Mouse (Mus musculus) limb, embryonic 14.5 days (tissue): ENCODE data around the gene Itgae. TPM values are rescaled to one million over a fixed set of nuclear protein-coding genes. Genes with fewer than 3 reads are reported as not detected.
A peak's percentile ranks its signal among the peaks of the same experiment; 100 is the strongest.

Source experiments
- ATAC-seq: fragments of 200-750 bp; cut with Nextera tagmentation; 2 replicates; pipeline ENCODE4 v1.8.0; 2017; ENCODE audit warnings: low read depth, moderate number of reproducible peaks, moderate TSS enrichment; ENCODE audit not compliant: low FRiP score
- DNase-seq: peaks from one replicate; pipeline ENCODE4 v3.0.0-alpha.2; 2015; ENCODE audit warnings: low spot score
- H3K27ac ChIP-seq: fragments of 300-500 bp; sonication (generic); replicated peaks from 2 replicates; pipeline ENCODE4 v1.5.1; 2014; ENCODE audit warnings: low read depth, mild to moderate bottlenecking, low read length, moderate library complexity, mixed read lengths
- H3K27me3 ChIP-seq: fragments of 300-500 bp; sonication (generic); 2 replicates; pipeline ENCODE4 v1.6.1; 2014; ENCODE audit warnings: low read length, mixed read lengths; ENCODE audit not compliant: control insufficient read depth, insufficient read depth
- H3K36me3 ChIP-seq: fragments of 300-500 bp; sonication (generic); 2 replicates; pipeline ENCODE4 v1.6.1; 2014; ENCODE audit warnings: mild to moderate bottlenecking, low read length, moderate library complexity, mixed read lengths; ENCODE audit not compliant: control insufficient read depth, insufficient read depth
- H3K4me1 ChIP-seq: fragments of 300-500 bp; sonication (generic); 2 replicates; pipeline ENCODE4 v1.6.1; 2014; ENCODE audit warnings: antibody characterized with exemption, low read length, mixed read lengths; ENCODE audit not compliant: control insufficient read depth, insufficient read depth
- H3K4me2 ChIP-seq: fragments of 300-500 bp; sonication (generic); replicated peaks from 2 replicates; pipeline ENCODE4 v1.6.1; 2014; ENCODE audit warnings: low read depth, mild to moderate bottlenecking, low read length, moderate library complexity; ENCODE audit not compliant: severe bottlenecking
- H3K4me3 ChIP-seq: fragments of 300-500 bp; sonication (generic); replicated peaks from 2 replicates; pipeline ENCODE4 v1.5.1; 2014; ENCODE audit warnings: low read length
- H3K9ac ChIP-seq: fragments of 300-500 bp; sonication (generic); 2 replicates; pipeline ENCODE4 v1.6.1; 2014; ENCODE audit warnings: mild to moderate bottlenecking, low read depth, low read length, moderate library complexity; ENCODE audit not compliant: severe bottlenecking
- H3K9me3 ChIP-seq: fragments of 300-500 bp; sonication (generic); 2 replicates; pipeline ENCODE4 v1.6.1; 2016; ENCODE audit warnings: low read length; ENCODE audit not compliant: control insufficient read depth
- POLR2A ChIP-seq: fragments of 200-500 bp; IDR thresholded peaks from 2 replicates; pipeline ENCODE4 v1.8.0; 2012; ENCODE audit warnings: inconsistent platforms, mild to moderate bottlenecking, moderate library complexity, borderline replicate concordance; ENCODE audit not compliant: insufficient read depth, insufficient read length; ENCODE audit errors: extremely low read depth
- WGBS: fragments of 180-500 bp; shearing (Covaris S2); extraction: QIAGEN DNeasy Blood & Tissue Kit; methylation state at CpG from one replicate; pipeline ENCODE4 v1.1.7; 2014; 5-methylcytosine and 5-hydroxymethylcytosine counted together
- polyA plus RNA-seq, 2 experiments: library from polyadenylated mRNA; depleted of rRNA in 1 of 2; stranded (reverse) in 1 of 2; unstranded in 1 of 2; fragments of >200 nt; fragmentation: Nextera tagmentation in 1 of 2; extraction: Ambion mirVana in 1 of 2; gene quantifications; 2 replicates each; pipeline versions ENCODE4 v1.2.1 to v1.2.3; 2012 to 2014

Gene Itgae
- polyA plus RNA-seq, 2 experiments, result 0.15 to 0.37 TPM

DNA sequence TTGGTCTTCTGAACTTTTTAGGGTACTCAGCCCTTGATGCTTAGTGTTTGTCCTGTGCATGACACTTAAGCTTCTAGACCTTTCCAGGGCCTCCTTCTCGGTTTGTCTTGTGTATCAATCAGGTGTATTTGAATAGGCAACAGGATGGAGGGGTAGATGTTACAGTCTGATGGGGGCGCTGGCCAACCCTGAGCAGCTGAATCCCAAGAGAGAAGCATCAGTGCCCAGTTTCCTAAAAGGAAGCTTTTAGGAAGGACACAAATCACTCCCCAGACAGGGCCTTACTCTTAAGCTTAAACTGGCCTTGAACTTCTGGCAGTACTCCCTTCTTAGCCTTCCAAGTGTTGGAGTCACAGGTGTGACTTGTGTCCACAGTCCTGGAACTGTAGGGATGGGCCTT lies 87.5 kb downstream of the Itgae start:
- peak overlapping the region; percentile 98 for H3K4me3 ChIP-seq
- WGBS, result 0% methylated on average over 2 of the region's 2 CpGs
- peak overlapping the region; percentile 84 for H3K9ac ChIP-seq
- TF ChIP-seq POLR2A, result no peak
- H3K27me3 ChIP-seq, result no peaks in the 10 kb centered on the region
- no peak for ATAC-seq
- peak overlapping the region; percentile 11; the same call in 1 of the 2 replicates for H3K27ac ChIP-seq
- no peaks in the 10 kb centered on the region for H3K9me3 ChIP-seq
- H3K4me1 ChIP-seq, result peaks cover 14% of the 10 kb centered on the region
- no peak for DNase-seq
- peak overlapping the region; percentile 74 for H3K4me2 ChIP-seq
- peaks cover 38% of the 10 kb centered on the region for H3K36me3 ChIP-seq

DNA sequence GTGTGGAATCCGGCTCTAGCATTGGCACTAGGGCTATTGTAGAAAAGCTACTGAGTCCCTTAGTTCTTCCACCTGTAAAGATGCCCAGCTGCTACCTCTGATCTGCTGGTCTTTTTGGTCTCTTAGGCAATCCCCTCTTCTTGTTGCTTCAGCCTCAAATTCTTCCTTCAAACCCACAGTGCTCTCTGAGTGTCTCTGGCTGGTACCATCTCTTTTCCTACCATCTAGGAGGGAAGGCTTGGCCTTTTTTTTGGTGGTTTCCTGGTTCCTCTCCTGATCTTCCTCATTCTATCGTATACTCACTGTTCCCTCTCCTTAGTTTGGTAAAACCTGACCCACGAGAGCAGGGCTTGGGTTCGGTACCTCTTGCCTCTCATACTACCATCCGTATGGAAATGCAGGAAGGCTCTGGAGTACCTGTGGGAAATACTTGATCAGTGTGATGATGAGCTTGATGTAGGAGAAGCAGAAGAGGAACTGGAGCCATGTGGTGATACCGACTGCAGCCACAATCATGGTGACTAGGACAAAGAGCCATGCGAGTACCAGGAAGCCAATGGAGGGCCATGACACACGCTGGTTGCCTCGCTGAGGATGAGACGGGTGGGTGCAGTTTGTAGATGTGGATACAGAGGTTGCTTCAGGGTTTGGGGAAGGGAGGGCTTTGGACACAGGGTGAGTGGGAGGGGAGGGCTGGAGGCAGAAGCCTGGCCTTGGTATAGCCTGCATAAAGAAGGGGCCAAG lies 95.7 kb downstream of the Itgae start:
- H3K4me2 ChIP-seq, result no peak overlapping the region
- no peaks in the 10 kb centered on the region for H3K27me3 ChIP-seq
- 91% methylated on average over 10 of the region's 10 CpGs for WGBS
- no peaks in the 10 kb centered on the region for H3K4me1 ChIP-seq
- H3K27ac ChIP-seq, result no peak overlapping the region
- H3K36me3 ChIP-seq, result peaks cover 55% of the 10 kb centered on the region
- ATAC-seq, result no peak
- TF ChIP-seq POLR2A, result no peak
- DNase-seq, result no peak
- no peak overlapping the region for H3K4me3 ChIP-seq
- H3K9me3 ChIP-seq, result no peaks in the 10 kb centered on the region
- H3K9ac ChIP-seq, result no peak overlapping the region

DNA sequence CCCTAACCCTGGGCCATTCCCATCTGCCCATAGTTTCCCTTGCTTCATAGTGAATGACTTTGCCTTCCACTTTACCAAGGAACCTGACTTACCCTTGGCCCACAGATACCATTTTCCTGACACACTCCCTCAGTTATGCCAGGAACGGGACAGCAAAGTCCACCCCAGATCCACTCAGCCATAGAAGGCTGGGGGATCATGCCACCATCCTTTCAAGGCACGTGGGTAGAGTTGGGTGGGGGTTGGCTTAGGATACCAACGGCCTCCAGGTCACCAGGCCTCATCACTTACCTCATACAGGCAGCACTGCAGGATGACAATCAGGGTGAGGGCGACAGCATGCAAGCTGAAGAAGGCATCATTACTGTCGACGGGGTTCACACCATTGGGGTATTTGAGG lies 96.8 kb downstream of the Itgae start:
- WGBS, result 86% methylated on average over 6 of the region's 6 CpGs
- ATAC-seq (no peak), DNase-seq (no peak)
- no peak overlapping the region for H3K9ac ChIP-seq
- no peak overlapping the region for H3K4me2 ChIP-seq
- H3K27me3 ChIP-seq, result no peaks in the 10 kb centered on the region
- no peak for TF ChIP-seq POLR2A
- peaks cover 57% of the 10 kb centered on the region for H3K36me3 ChIP-seq
- no peaks in the 10 kb centered on the region for H3K4me1 ChIP-seq
- no peak overlapping the region for H3K4me3 ChIP-seq
- H3K27ac ChIP-seq, result no peak overlapping the region
- no peaks in the 10 kb centered on the region for H3K9me3 ChIP-seq

DNA sequence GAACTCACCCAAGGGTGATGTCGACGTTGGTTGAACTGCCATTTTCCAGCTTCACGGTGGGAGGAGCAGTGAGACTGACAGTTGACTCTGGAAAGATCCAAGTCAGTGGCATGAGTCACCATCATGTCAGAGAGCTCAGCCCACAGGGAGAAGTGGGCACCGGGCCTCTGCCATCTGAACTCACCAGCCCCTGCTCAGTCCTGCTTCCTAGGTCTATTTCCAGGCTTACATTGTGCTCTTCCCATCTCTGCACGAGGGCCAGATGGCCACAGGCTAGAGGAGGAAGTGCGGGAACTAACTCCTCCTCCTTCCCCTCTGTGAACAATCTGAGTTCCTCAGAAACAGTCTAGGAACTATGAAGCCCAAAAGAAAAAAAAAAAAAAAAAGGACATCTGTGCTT lies 102.7 kb downstream of the Itgae start:
- no peak overlapping the region for H3K4me2 ChIP-seq

DNA sequence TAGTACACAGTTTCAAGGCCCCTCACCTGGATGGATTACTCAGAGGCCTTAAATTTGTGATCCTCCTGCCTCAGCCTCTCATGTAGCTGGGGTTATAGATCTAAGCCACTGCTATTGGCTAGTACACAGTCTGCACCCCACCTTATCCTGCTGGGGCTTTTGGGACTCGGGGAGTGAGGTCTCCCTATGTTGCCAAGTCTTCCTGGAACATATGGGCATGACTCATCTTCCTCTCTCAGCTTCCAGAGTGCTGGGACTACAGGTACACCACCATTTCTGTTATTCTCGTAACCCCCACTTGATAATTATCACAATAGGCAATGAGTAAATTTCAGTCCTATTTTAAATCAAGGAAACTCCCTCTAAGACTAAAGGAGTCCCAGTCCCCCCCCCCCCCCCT lies 104.1 kb downstream of the Itgae start:
- no peaks in the 10 kb centered on the region for H3K9me3 ChIP-seq
- no peak overlapping the region for H3K4me3 ChIP-seq
- H3K36me3 ChIP-seq, result peaks cover 9% of the 10 kb centered on the region
- DNase-seq (no peak), ATAC-seq (no peak)
- no peaks in the 10 kb centered on the region for H3K27me3 ChIP-seq
- H3K27ac ChIP-seq, result no peak overlapping the region
- no peak overlapping the region for H3K4me2 ChIP-seq
- 71% methylated on average over 2 of the region's 2 CpGs for whole genome bisulfite sequencing
- TF ChIP-seq POLR2A, result no peak
- H3K9ac ChIP-seq, result no peak overlapping the region
- peaks cover 3% of the 10 kb centered on the region; the same call in 1 of the 2 replicates for H3K4me1 ChIP-seq

More for the DNA sequence above, 102.7 kb downstream of the Itgae start:
- Histone ChIP-seq H3K27ac (no peak overlapping the region), H3K27me3 (no peaks in the 10 kb centered on the region), H3K9me3 (no peaks in the 10 kb centered on the region), H3K4me1 (peaks cover 3% of the 10 kb centered on the region; the same call in 1 of the 2 replicates), H3K9ac (no peak overlapping the region), H3K36me3 (peaks cover 15% of the 10 kb centered on the region), H3K4me3 (no peak overlapping the region)
- 79% methylated on average over 6 of the region's 6 CpGs for WGBS
- no peak for TF ChIP-seq POLR2A
- ATAC-seq (no peak), DNase-seq (no peak)

Other genes starting within 250 kb of the Itgae start
- gene Atp2a3, start 129.4 kb upstream of the Itgae start, polyA plus RNA-seq (2012; rRNA removed), result 2.6 and 2.7 TPM in 2 replicates
- 2.3 TPM in 2 replicates for gene Atp2a3, start 129.4 kb upstream of the Itgae start, polyA plus RNA-seq (2014; fragmentation: Nextera tagmentation; extraction: Ambion mirVana)
- gene P2rx1, start 91.5 kb upstream of the Itgae start, polyA plus RNA-seq (2012; rRNA removed), result 1.8 and 2.1 TPM in 2 replicates
- gene P2rx1, start 91.5 kb upstream of the Itgae start, polyA plus RNA-seq (2014; fragmentation: Nextera tagmentation; extraction: Ambion mirVana), result 1.9 and 2.2 TPM in 2 replicates
- gene Camkk1, start 71.6 kb upstream of the Itgae start, polyA plus RNA-seq (2012; rRNA removed), result 11.1 and 11.4 TPM in 2 replicates
- gene Camkk1, start 71.6 kb upstream of the Itgae start, polyA plus RNA-seq (2014; fragmentation: Nextera tagmentation; extraction: Ambion mirVana), result 5.5 and 5.8 TPM in 2 replicates
- gene Ncbp3, start 42.8 kb upstream of the Itgae start, polyA plus RNA-seq (2012; rRNA removed), result 6.3 and 7.1 TPM in 2 replicates
- gene Ncbp3, start 42.8 kb upstream of the Itgae start, polyA plus RNA-seq (2014; fragmentation: Nextera tagmentation; extraction: Ambion mirVana), result 10.1 and 11.7 TPM in 2 replicates
- gene Haspin, start 47.7 kb downstream of the Itgae start, polyA plus RNA-seq (2012; rRNA removed), result 5.5 and 6.1 TPM in 2 replicates
- 11.2 and 12.6 TPM in 2 replicates for gene Haspin, start 47.7 kb downstream of the Itgae start, polyA plus RNA-seq (2014; fragmentation: Nextera tagmentation; extraction: Ambion mirVana)
- 1.5 and 1.7 TPM in 2 replicates for gene P2rx5, start 69.8 kb downstream of the Itgae start, polyA plus RNA-seq (2012; rRNA removed)
- 1.0 and 1.3 TPM in 2 replicates for gene P2rx5, start 69.8 kb downstream of the Itgae start, polyA plus RNA-seq (2014; fragmentation: Nextera tagmentation; extraction: Ambion mirVana)
- 64.7 and 79.8 TPM in 2 replicates for gene Emc6, start 86.5 kb downstream of the Itgae start, polyA plus RNA-seq (2012; rRNA removed)
- gene Emc6, start 86.5 kb downstream of the Itgae start, polyA plus RNA-seq (2014; fragmentation: Nextera tagmentation; extraction: Ambion mirVana), result 101 and 102 TPM in 2 replicates
- gene Tax1bp3, start 86.5 kb downstream of the Itgae start, polyA plus RNA-seq (2012; rRNA removed), result 106 and 135 TPM in 2 replicates
- gene Tax1bp3, start 86.5 kb downstream of the Itgae start, polyA plus RNA-seq (2014; fragmentation: Nextera tagmentation; extraction: Ambion mirVana), result 224 and 235 TPM in 2 replicates
- 25.9 and 32.0 TPM in 2 replicates for gene Ctns, start 108.5 kb downstream of the Itgae start, polyA plus RNA-seq (2012; rRNA removed)
- 24.6 and 27.4 TPM in 2 replicates for gene Ctns, start 108.5 kb downstream of the Itgae start, polyA plus RNA-seq (2014; fragmentation: Nextera tagmentation; extraction: Ambion mirVana)
- 3.0 and 3.1 TPM in 2 replicates for gene Shpk, start 108.9 kb downstream of the Itgae start, polyA plus RNA-seq (2012; rRNA removed)
- gene Shpk, start 108.9 kb downstream of the Itgae start, polyA plus RNA-seq (2014; fragmentation: Nextera tagmentation; extraction: Ambion mirVana), result 1.8 and 2.8 TPM in 2 replicates
- 0.20 and 0.22 TPM in 2 replicates for gene Trpv1, start 143.7 kb downstream of the Itgae start, polyA plus RNA-seq (2012; rRNA removed)
- gene Trpv1, start 143.7 kb downstream of the Itgae start, polyA plus RNA-seq (2014; fragmentation: Nextera tagmentation; extraction: Ambion mirVana), result 0.41 TPM in 1 of 2 replicates, not detected in the other
- 0.41 and 0.54 TPM in 2 replicates for gene Trpv3, start 176.8 kb downstream of the Itgae start, polyA plus RNA-seq (2012; rRNA removed)
- 0.47 and 0.55 TPM in 2 replicates for gene Trpv3, start 176.8 kb downstream of the Itgae start, polyA plus RNA-seq (2014; fragmentation: Nextera tagmentation; extraction: Ambion mirVana)
- gene Aspa, start 239.0 kb downstream of the Itgae start, polyA plus RNA-seq (2012; rRNA removed), result 1.1 TPM in 2 replicates
- gene Aspa, start 239.0 kb downstream of the Itgae start, polyA plus RNA-seq (2014; fragmentation: Nextera tagmentation; extraction: Ambion mirVana), result 0.76 and 1.0 TPM in 2 replicates
- not detected in 2 replicates for gene Gm49340, start 239.2 kb downstream of the Itgae start, polyA plus RNA-seq (2012; rRNA removed)
- gene Gm49340, start 239.2 kb downstream of the Itgae start, polyA plus RNA-seq (2014; fragmentation: Nextera tagmentation; extraction: Ambion mirVana), result not detected in 2 replicates
- gene Spata22, start 239.2 kb downstream of the Itgae start, polyA plus RNA-seq (2012; rRNA removed), result not detected in 2 replicates
- not detected in 2 replicates for gene Spata22, start 239.2 kb downstream of the Itgae start, polyA plus RNA-seq (2014; fragmentation: Nextera tagmentation; extraction: Ambion mirVana)